Mouse (Mus musculus) induced T-regulatory cell, adult 2 months (primary cell): ENCODE data around the gene Dao.
A peak's percentile ranks its signal among the peaks of the same experiment; 100 is the strongest.

Experiments used
- DNase-seq: peaks from one replicate; pipeline ENCODE4 v3.0.0-alpha.2; 2012; ENCODE audit warnings: low read depth

Gene Dao

GRCm38 (mm10) chr5:114003542-114003941, at the start of gene Dao:
Gene Dao, plus strand, starts transcription at chr5:114003703.
- no peak for DNase-seq

DNA sequence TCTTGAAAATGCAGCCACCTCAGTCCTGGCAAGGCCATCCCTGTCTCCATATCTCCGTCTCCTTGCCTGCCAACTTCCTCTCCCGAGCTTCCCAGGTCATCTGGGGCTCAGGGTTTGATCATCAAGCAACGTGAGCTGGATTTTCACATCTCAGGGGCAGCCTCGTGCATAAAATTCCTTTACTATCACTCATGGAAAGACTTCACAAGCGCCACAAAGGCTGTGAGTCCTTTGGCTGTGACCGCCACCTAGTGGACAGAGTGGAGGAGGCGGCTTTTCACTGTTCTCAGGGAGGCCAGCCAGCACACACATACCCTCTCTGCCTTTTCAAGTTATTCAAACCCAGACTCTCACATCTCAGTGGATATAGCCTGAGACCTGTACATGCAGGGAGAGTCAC, 49.1 kb upstream of the Dao start:
- DNase-seq = peak; percentile 86

DNA sequence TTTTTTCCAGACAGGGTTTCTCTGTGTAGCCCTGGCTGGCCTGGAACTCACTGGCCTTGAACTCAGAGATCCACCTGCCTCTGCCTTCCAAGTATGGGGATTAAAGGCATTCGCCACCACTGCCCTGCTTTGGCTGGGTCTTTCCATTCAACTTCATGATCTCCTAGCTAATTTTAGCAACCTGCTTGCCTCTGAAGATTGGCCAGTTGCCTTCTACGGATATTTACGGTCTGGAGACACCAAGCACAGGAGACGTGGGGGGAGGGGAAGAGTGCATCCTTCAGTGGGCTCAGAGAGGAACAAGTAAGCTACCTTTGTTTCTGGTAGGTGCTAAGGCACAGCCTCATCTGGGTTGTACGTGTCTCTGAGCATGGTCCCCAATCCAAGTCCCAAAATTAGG, 48.2 kb upstream of the Dao start:
- DNase-seq = no peak

DNA sequence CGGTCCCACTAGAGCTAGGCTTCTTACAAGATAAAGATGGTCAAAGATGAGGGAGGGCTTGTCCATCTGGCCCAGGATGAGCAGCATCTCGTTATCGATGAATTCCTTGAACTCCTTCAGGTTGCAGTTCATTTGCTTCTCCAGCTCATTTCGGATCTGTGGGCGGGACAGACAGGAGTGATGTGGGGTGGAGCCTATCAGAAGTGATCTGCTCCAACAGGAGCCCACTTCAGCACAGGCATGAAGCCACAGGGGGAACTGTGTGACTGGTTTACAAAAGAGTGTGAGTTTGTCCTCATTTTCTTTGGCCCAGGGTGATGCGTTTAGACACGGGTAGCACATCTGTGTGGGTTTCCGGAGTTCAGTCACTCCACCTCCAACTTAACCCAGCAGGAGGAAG, 47.8 kb upstream of the Dao start:
- no peak for DNase-seq

GRCm38 (mm10) chr5:113956510-113956909, 47.0 kb upstream of the Dao start:
- DNase-seq = peak; percentile 92

DNA sequence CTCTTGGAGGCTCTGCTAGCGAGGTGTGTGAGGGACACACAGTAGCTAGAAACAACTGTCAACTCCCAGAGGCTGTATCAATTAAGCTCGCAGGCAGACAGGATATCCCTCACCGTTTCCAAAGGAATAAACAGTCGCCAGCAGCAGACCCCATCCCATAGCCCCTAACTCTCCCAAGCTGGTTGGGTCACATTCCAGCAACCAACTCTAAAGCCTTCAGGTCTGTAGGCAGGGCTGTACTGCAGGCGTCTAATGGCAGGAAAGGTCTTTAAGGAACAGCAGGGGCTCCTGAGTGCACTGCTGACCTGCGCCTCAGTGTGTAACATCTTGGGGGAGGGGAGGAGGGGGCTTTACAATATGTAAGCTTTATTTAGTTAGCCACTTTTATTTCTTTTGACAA, 44.5 kb upstream of the Dao start:
- DNase-seq = no peak

GRCm38 (mm10) chr5:113960416-113960815, 43.1 kb upstream of the Dao start:
- DNase-seq = no peak

DNA sequence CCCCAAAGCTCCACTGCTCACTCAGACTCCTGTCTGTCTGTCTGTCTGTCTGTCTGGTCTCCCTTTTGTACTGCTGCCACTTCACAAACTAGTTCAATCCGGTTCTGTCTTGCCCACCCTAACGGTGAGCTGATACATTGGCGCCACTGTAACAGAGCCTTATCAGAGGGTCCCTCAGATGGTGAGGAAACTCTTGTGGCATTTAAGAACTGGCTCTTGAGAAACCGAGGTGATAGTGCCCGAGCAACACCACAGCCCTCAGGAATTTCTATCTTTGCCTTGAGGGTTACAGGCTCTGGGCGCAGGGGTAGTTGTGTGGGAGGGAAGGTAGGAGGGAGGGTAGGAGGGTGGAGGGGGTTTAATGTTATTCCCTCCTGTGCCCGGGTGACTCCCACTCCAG, 41.7 kb upstream of the Dao start:
- DNase-seq = no peak

GRCm38 (mm10) chr5:113964972-113965371, 38.5 kb upstream of the Dao start:
- no peak for DNase-seq

- no peak for DNase-seq
These were observed 37.8 kb upstream of the Dao start for GRCm38 (mm10) chr5:113965659-113966185.

- no peak for DNase-seq
These were observed 36.9 kb upstream of the Dao start for GRCm38 (mm10) chr5:113966452-113967150.

- DNase-seq = no peak
These were observed 35.1 kb upstream of the Dao start for GRCm38 (mm10) chr5:113968371-113968770.

DNA sequence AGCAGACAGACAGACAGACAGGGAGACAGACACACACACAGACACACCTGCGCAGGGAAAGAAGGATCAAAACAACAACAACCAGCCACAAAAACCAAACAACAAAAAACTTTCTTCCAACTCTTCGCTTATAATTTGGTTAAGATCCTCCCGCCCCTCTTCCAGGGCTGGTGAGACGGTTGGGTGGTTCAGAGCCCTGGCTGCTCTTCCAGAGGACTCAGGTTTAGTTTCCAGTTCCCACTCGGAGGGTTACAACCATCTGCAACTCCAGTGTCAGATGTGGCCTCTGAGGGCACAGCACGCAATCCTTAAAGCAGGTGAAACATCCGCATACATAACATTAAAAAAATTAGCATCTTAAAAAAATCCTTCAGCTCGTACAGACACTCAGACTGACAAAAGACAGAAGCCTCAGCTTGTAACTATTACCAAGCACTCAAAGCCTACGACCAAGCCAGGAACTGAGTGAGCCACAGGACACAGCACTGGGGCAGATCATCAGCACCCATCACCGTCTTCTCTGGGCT, 32.0 kb upstream of the Dao start:
- no peak for DNase-seq

DNA sequence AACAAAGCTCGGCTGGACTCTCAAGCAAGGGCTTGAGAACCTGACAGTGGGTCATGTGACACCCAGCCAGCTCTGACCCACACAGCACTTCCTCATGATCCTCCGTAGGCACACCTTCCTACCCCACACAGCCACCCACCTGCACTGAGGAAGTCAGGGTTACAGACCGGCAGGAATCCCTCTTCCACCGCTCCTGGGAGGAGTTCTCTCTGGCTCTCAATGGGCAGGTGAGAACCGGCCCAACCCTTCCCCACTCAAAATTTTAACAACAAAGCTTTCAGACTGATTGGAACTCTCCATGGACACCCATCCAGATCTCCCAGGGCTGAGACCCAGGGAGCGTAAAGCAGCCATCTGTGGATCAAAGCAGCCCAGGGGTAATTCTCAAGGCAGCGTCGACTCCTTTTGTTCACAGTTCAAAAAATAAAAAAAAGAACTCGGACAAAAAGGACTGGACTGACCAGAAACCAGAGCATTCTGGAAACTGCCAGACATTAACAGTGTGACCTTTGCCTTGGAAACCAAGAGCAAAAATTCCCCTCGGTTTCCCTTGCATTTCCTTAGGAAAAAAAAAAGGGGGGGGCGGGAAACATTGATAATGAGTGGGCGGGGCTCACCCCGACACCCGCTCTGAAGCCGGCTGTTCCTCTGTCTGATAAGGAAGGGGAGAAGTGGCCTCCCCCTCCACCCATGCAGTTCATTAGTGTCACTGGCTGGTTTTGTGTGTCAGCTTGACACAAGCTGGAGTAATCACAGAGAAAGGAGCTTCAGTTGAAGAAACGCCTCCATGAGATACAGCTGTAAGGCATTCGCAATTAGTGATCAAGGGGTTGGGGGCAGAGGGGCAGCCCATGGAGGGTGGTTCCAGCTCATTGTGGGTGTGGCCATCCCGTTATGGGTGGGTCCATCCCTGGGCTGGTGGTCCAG, 30.7 kb upstream of the Dao start:
- DNase-seq = no peak

- no peak for DNase-seq
These were observed 29.7 kb upstream of the Dao start for GRCm38 (mm10) chr5:113973790-113974189.

GRCm38 (mm10) chr5:113974576-113974975, 28.9 kb upstream of the Dao start:
- DNase-seq = no peak

DNA sequence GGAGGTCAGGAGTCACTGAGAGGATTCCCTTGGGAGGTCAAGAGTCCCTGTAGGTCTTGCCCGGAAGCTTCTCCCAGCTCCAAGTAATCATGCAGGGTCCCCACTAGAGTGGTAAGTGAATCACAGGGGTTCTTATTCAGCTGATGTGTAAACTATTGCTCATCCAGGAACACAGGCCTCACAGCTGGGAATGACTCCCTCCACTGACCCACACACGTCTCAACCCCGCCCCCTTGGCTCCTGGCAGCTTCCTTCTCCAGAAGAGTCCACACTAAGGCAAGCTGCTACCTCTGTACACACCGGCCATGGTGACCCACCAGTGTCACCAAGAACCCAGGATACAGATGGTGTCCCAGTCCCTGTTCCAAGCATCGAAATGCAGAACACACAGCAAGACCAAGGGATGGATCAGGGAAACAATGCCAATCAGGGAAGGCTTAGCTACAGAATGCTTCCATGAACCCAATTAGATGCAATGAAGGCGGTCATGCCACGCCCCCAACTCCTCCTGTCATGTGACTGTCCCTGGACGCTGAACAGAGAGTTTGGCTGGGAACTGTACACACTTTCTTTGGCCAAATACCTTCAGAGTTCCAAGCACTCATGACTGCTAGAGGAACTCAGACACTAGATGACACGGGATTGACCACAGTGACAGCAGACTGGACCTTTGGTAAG, 27.8 kb upstream of the Dao start:
- no peak for DNase-seq

DNA sequence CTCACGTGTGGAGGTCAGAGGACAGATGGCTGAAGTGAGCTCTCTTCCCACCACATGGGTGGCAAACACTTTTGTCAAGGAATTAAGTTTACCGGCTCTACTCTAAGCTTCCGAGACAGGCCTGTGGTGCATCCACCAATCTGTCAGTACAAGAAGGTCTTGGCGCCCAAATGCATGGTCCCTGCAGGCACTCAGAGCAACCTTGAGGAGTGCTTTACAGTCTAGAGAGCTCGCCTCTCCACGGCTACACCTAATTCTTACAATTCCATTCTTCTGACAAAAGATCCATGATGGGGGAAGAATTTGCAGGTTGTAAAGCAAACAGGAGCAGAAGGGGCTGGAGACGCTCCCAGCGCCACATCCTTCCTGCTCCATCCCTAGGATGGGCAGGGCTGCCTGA, 26.9 kb upstream of the Dao start:
- DNase-seq = no peak

GRCm38 (mm10) chr5:113977309-113977708, 26.2 kb upstream of the Dao start:
- no peak for DNase-seq

DNA sequence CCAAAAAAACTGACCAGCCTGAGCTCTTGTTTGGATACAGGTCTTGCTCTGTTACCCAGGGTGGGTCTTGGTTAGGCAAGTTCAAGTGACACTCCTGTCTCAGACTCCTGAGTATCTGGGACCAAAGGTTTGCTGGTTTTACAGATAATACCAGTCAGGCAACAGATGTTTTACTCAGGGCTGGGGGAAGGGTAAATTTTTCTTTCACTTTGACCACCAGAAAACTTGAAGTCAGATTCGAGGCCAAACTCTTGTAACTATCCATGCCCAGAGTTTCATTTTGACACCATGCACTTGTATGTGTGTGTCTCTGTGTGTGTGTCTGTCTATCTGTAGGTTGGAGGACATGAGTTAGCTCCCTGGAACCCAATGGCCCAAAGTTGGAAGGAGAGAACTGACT, 23.0 kb upstream of the Dao start:
- no peak for DNase-seq

DNA sequence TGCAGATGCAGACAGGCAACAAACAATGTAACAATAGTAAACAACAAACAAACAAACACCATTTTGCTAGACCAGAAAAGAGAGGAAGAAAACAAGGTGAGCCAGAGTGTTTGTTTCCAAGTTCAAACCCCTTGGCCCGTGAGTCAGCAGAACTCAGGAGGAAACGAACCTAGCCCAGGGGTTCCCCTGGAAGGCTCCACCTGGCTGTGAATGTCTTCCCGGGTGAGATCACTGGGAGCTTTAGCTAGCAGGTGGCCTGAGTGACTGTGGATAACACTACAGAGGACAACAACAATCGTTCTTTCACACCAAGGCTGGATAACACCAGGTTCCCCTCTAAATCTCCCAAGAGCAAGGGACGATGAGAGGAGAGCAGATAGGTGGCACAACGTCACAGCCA, 22.3 kb upstream of the Dao start:
- no peak for DNase-seq

DNA sequence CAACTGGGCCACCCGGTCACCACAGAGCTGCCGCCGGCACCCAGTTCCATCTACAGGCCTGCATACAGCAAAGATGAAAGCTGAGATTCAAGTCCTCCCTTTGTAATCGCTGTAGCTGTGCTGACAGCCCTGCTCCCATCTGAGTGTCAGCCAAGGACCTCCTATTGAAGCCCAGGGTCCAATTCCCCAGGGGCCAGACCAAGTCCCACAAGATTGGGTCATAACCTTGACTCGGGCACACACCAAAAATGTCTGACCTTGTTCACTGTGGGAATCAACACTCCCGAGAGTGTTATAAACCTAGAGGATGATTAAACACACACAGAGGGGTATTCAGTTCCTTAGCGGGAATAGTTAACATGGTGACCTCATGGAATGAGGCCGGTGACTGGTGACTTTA, 21.7 kb upstream of the Dao start:
- DNase-seq = no peak
